Mouse (Mus musculus): ENCODE measurements around the gene Ptgr1.

The Ptgr1 gene

GRCm38 (mm10) chr4:58986540-58987190, at the start of gene Ptgr1:
TSS of gene Ptgr1 (minus strand) at chr4:58987119.
- peak; percentile 87 for DNase-seq (ENCODE audit: low spot score)

GRCm38 (mm10) chr4:59035786-59036350, 48.9 kb upstream of the Ptgr1 start:
- peak; percentile 6 for DNase-seq (ENCODE audit: low spot score)

- DNase-seq (ENCODE audit: low spot score), result peak; percentile 63
Measured at GRCm38 (mm10) chr4:59034918-59035785, 48.2 kb upstream of the Ptgr1 start, which contains the start of gene Gng10. TSS of gene Gng10 (plus strand) at chr4:59035088.

GRCm38 (mm10) chr4:59034325-59034917, 47.5 kb upstream of the Ptgr1 start:
- no peak for DNase-seq (ENCODE audit: low spot score)

GRCm38 (mm10) chr4:59016922-59017321, 30.0 kb upstream of the Ptgr1 start:
- no peak for DNase-seq (ENCODE audit: low spot score)

GRCm38 (mm10) chr4:59015181-59015580, 28.3 kb upstream of the Ptgr1 start:
- DNase-seq (ENCODE audit: low spot score), result no peak

GRCm38 (mm10) chr4:59011446-59011845, 24.5 kb upstream of the Ptgr1 start:
- DNase-seq (ENCODE audit: low spot score), result no peak

- no peak for DNase-seq (ENCODE audit: low spot score)
Measured at GRCm38 (mm10) chr4:59009696-59010095, 22.8 kb upstream of the Ptgr1 start.

- DNase-seq (ENCODE audit: low spot score), result no peak
Measured at GRCm38 (mm10) chr4:59009186-59009585, 22.3 kb upstream of the Ptgr1 start.

GRCm38 (mm10) chr4:59007974-59008373, 21.1 kb upstream of the Ptgr1 start:
- no peak for DNase-seq (ENCODE audit: low spot score)

GRCm38 (mm10) chr4:59007016-59007415, 20.1 kb upstream of the Ptgr1 start:
- no peak for DNase-seq (ENCODE audit: low spot score)

GRCm38 (mm10) chr4:59006211-59006610, 19.3 kb upstream of the Ptgr1 start:
- DNase-seq (ENCODE audit: low spot score), result peak; percentile 63

- DNase-seq (ENCODE audit: low spot score), result no peak
Measured at GRCm38 (mm10) chr4:59003806-59004200, 16.9 kb upstream of the Ptgr1 start.

GRCm38 (mm10) chr4:59002948-59003805, 16.3 kb upstream of the Ptgr1 start, which contains the start of gene Gm20503:
TSS of gene Gm20503 (plus strand) at chr4:59003210.
- peak; percentile 96 for DNase-seq (ENCODE audit: low spot score)

GRCm38 (mm10) chr4:59000614-59001013, 13.7 kb upstream of the Ptgr1 start:
- DNase-seq (ENCODE audit: low spot score), result peak; percentile 59

- peak; percentile 75 for DNase-seq (ENCODE audit: low spot score)
Measured at GRCm38 (mm10) chr4:58999686-59000085, 12.8 kb upstream of the Ptgr1 start.

GRCm38 (mm10) chr4:58998688-58999087, 11.8 kb upstream of the Ptgr1 start:
- no peak for DNase-seq (ENCODE audit: low spot score)

- DNase-seq (ENCODE audit: low spot score), result peak; percentile 39
Measured at GRCm38 (mm10) chr4:58997081-58997480, 10.2 kb upstream of the Ptgr1 start.

GRCm38 (mm10) chr4:58995251-58995693, 8.4 kb upstream of the Ptgr1 start:
- DNase-seq (ENCODE audit: low spot score), result no peak

GRCm38 (mm10) chr4:58994762-58995161, 7.8 kb upstream of the Ptgr1 start, which contains the start of gene Dnajc25:
TSS of gene Dnajc25 (plus strand) at chr4:58995062.
- no peak for DNase-seq (ENCODE audit: low spot score)

GRCm38 (mm10) chr4:58992195-58992594, 5.3 kb upstream of the Ptgr1 start:
- no peak for DNase-seq (ENCODE audit: low spot score)
